In genomic region chr1:34700237-34701030, GRCm38 (mm10) we compare ENCODE assay signal across 9 mouse cellular contexts.
DNase-seq lines count a peak whose midpoint lies in the region; ATAC-seq and TF ChIP-seq lines count a peak whose summit lies in the region.
"Had no signal": no experiment of that assay in that cellular context is flagged by ENCODE, and none has a peak within 500 bp of the region (broad histone marks: within the 10 kb centered on the region; RNA-seq: fewer than 3 reads in every experiment).

No protein-coding gene starts in this region.

- H3K4me2 ChIP-seq in hindbrain, embryonic 12.5 days (replicated peaks) = no peak overlapping the region
- H3K4me2 ChIP-seq in midbrain, postnatal 0 days (ENCODE audit: low read depth, low read length, poor library complexity, severe bottlenecking) = peak overlapping the region; percentile 30
- H3K4me2 ChIP-seq: lung, embryonic 15.5 days had no signal

- peak; percentile 90 for TF ChIP-seq CTCF in midbrain, postnatal 0 days (IDR thresholded peaks at IDR 0.05)

- H3K4me1 ChIP-seq in hindbrain, embryonic 10.5 days (replicated peaks) = peaks cover 8% of the 10 kb centered on the region
- H3K4me1 ChIP-seq in hindbrain, embryonic 12.5 days = peaks cover 5% of the 10 kb centered on the region; the same call in 1 of the 2 replicates
- H3K4me1 ChIP-seq in midbrain, postnatal 0 days (ENCODE audit: insufficient read depth, low read length) = no peaks in the 10 kb centered on the region
- H3K4me1 ChIP-seq: lung, embryonic 15.5 days had no signal

- H3K9ac ChIP-seq in hindbrain, embryonic 12.5 days = no peak overlapping the region
- H3K9ac ChIP-seq in midbrain, postnatal 0 days (replicated peaks; ENCODE audit: low read length, poor library complexity, severe bottlenecking) = no peak overlapping the region
- H3K9ac ChIP-seq: lung, embryonic 15.5 days had no signal

- H3K4me3 ChIP-seq in hindbrain, embryonic 10.5 days = no peak overlapping the region
- H3K4me3 ChIP-seq in hindbrain, embryonic 12.5 days = no peak overlapping the region
- no peak overlapping the region for H3K4me3 ChIP-seq in midbrain, postnatal 0 days (ENCODE audit: low read depth, low read length)
- H3K4me3 ChIP-seq: lung, embryonic 15.5 days had no signal

- H3K9me3 ChIP-seq in hindbrain, embryonic 10.5 days = no peaks in the 10 kb centered on the region
- no peaks in the 10 kb centered on the region for H3K9me3 ChIP-seq in hindbrain, embryonic 12.5 days (replicated peaks)
- no peaks in the 10 kb centered on the region for H3K9me3 ChIP-seq in midbrain, postnatal 0 days (ENCODE audit: low read length)
- H3K9me3 ChIP-seq: lung, embryonic 15.5 days had no signal

- no peak; the same call in 1 of the 2 replicates for ATAC-seq in hindbrain, embryonic 12.5 days (ENCODE audit: low FRiP score)
- peak; percentile 58 for ATAC-seq in common myeloid progenitor, adult 5-6 weeks (replicated peaks; ENCODE audit: low read depth, poor library complexity, severe bottlenecking)
- peak; percentile 50; the same call in 1 of the 2 replicates for ATAC-seq in midbrain, postnatal 0 days (ENCODE audit: low FRiP score)

- 51% methylated on average over 17 of the region's 17 CpGs for WGBS in hindbrain, embryonic 10.5 days
- 51% methylated on average over 17 of the region's 17 CpGs for WGBS in hindbrain, embryonic 12.5 days
- WGBS in midbrain, postnatal 0 days = 45% methylated on average over 17 of the region's 17 CpGs

- intact Hi-C loops in heart, postnatal 10 days (cut with DNase I) = loop anchor here (10.0 kb wide), 1 partner anchor 56 kb away; no protein-coding TSS in a partner anchor
- intact Hi-C loops in left cerebral cortex, postnatal 4 days (cut with DNase I) = loop anchor here (10.0 kb wide), 1 partner anchor 56 kb away; no protein-coding TSS in a partner anchor

- peak overlapping the region; percentile 25; the same call in 1 of the 2 replicates for H3K27ac ChIP-seq in hindbrain, embryonic 10.5 days
- H3K27ac ChIP-seq in hindbrain, embryonic 12.5 days = no peak overlapping the region
- H3K27ac ChIP-seq in midbrain, postnatal 0 days (ENCODE audit: low read depth, low read length) = no peak overlapping the region; the same call in 1 of the 2 replicates
- H3K27ac ChIP-seq: lung, embryonic 15.5 days had no signal

- no peaks in the 10 kb centered on the region for H3K27me3 ChIP-seq in hindbrain, embryonic 10.5 days (ENCODE audit: insufficient read depth, poor library complexity, severe bottlenecking)
- no peaks in the 10 kb centered on the region for H3K27me3 ChIP-seq in hindbrain, embryonic 12.5 days
- H3K27me3 ChIP-seq in midbrain, postnatal 0 days (ENCODE audit: insufficient read depth, low read length) = no peaks in the 10 kb centered on the region
- H3K27me3 ChIP-seq: lung, embryonic 15.5 days had no signal

- H3K36me3 ChIP-seq in hindbrain, embryonic 10.5 days = no peaks in the 10 kb centered on the region
- H3K36me3 ChIP-seq in hindbrain, embryonic 12.5 days = no peaks in the 10 kb centered on the region
- no peaks in the 10 kb centered on the region for H3K36me3 ChIP-seq in midbrain, postnatal 0 days (ENCODE audit: insufficient read depth, low read length)
- H3K36me3 ChIP-seq: lung, embryonic 15.5 days had no signal

- DNase-seq in hindbrain, embryonic 10.5 days (ENCODE audit: low spot score) = peak; percentile 67
- DNase-seq in NIH3T3 (ENCODE audit: low read depth) = peak; percentile 50
- DNase-seq in heart, postnatal 10 days = peak; percentile 20 to 61
- DNase-seq in left cerebral cortex, postnatal 4 days = peak; percentile 77
- peak; percentile 79 for DNase-seq in midbrain, postnatal 0 days (ENCODE audit: low spot score)
- DNase-seq in thymus, postnatal 4 days = peak; percentile 75
